Mouse (Mus musculus) intestine, embryonic 14.5 days (tissue): ENCODE measurements at regions not wholly inside any gene's neighbourhood (a gene's known extent, or its start where the extent isn't known, plus 50 kb on each side); places are given as distances from the start of the nearest gene placed in this dataset.

Experiments
- ATAC-seq: fragments of 200-750 bp; cut with Nextera tagmentation; replicated peaks from 2 replicates; pipeline ENCODE4 v1.8.0; 2017; ENCODE audit warnings: low read depth, moderate number of reproducible peaks, moderate TSS enrichment, moderate library complexity; ENCODE audit not compliant: low FRiP score, low TSS enrichment
- DNase-seq: peaks from one replicate; pipeline ENCODE4 v3.0.0-alpha.2; 2018; ENCODE audit warnings: low spot score
- H3K27ac ChIP-seq: fragments of 300-500 bp; sonication (generic); 2 replicates; pipeline ENCODE4 v1.5.1; 2014; ENCODE audit warnings: low read depth, mild to moderate bottlenecking, control low read depth
- H3K27me3 ChIP-seq: fragments of 300-500 bp; sonication (generic); replicated peaks from 2 replicates; pipeline ENCODE4 v1.6.1; 2014; ENCODE audit warnings: low read length, control low read depth; ENCODE audit not compliant: control insufficient read depth, insufficient read depth
- H3K36me3 ChIP-seq: fragments of 300-500 bp; sonication (generic); 2 replicates; pipeline ENCODE4 v1.6.1; 2014; ENCODE audit warnings: low read length, control low read depth; ENCODE audit not compliant: control insufficient read depth, insufficient read depth
- H3K4me1 ChIP-seq: fragments of 300-500 bp; sonication (generic); replicated peaks from 2 replicates; pipeline ENCODE4 v1.6.1; 2014; ENCODE audit warnings: low read length, control low read depth, mixed read lengths; ENCODE audit not compliant: control insufficient read depth, insufficient read depth
- H3K4me2 ChIP-seq: fragments of 300-500 bp; sonication (generic); 2 replicates; pipeline ENCODE4 v1.6.1; 2014; ENCODE audit warnings: low read length
- H3K4me3 ChIP-seq: fragments of 300-500 bp; sonication (generic); 2 replicates; pipeline ENCODE4 v1.5.1; 2014; ENCODE audit warnings: low read depth, low read length, control low read depth, mixed read lengths
- H3K9ac ChIP-seq: fragments of 300-500 bp; sonication (generic); 2 replicates; pipeline ENCODE4 v1.6.1; 2014; ENCODE audit warnings: mild to moderate bottlenecking, low read length
- H3K9me3 ChIP-seq: fragments of 300-500 bp; sonication (generic); 2 replicates; pipeline ENCODE4 v1.6.1; 2016; ENCODE audit warnings: low read length, control low read depth; ENCODE audit not compliant: control insufficient read depth
- WGBS: fragments of 180-500 bp; shearing (Covaris S2); extraction: QIAGEN DNeasy Blood & Tissue Kit; methylation state at CpG from one replicate; pipeline ENCODE4 v1.1.7; 2014; 5-methylcytosine and 5-hydroxymethylcytosine counted together

DNA sequence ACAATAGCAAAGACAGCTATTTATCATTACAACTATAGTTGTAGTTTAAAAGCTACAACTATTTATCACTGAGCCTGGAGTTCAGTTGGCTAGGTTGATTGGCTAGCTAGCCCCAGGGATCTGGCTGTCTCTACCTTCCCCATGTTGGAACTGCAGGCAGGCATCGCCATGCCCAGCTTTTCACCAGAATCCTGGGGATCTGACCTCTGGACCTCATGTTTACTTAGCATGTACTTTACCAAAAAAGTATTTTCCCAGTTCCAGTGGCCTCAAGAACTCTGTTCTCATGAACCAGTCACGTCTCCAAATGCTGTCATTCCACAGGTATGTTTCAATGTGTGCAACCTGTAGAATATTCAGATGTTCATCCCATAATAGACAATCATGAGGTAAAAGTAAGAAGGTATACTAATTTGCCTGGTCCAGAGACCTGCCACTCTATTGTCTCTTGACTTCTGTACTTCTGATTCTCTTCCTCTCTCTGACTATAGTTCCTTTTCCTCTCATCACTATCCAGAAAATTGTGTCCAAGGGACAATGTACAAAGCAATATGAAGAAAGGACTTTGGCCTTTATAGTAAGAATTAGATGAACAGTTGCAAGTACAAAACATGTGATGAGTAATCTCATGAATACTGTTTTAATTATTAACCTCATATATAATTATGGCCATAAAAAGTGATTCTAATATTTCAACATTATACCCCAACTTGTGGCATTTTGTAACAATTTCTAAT is 421.8 kb downstream of the Fam84a start:
- H3K9ac ChIP-seq: no peak overlapping the region
- no peak overlapping the region for H3K4me3 ChIP-seq
- H3K4me1 ChIP-seq: no peaks in the 10 kb centered on the region
- no peaks in the 10 kb centered on the region for H3K27me3 ChIP-seq
- no peaks in the 10 kb centered on the region for H3K36me3 ChIP-seq
- DNase-seq (no peak), ATAC-seq (no peak)
- no peak overlapping the region for H3K27ac ChIP-seq
- WGBS: 73% methylated on average over 2 of the region's 2 CpGs
- H3K9me3 ChIP-seq: no peaks in the 10 kb centered on the region
- no peak overlapping the region for H3K4me2 ChIP-seq

DNA sequence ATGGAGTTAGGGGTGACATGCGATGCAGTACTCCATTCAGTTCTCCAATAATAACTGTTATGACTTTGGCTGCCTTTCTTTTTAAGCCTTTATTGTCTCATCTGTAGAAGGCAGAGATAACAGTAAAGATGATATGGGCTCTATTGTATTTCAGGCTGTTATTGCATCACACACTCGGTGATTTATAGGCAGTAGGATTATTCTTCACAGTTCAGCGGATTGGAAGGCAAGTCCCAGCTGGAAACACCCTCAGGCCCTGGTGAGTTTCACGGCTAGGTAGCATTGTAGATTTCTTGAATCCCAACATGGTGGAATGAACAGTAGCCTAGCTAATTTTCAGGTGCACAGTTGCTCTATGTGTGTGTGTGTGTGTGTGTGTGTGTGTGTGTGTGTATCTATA is 422.9 kb downstream of the Fam84a start:
- DNase-seq (no peak), ATAC-seq (no peak)
- H3K36me3 ChIP-seq: no peaks in the 10 kb centered on the region
- no peaks in the 10 kb centered on the region for H3K9me3 ChIP-seq
- no peaks in the 10 kb centered on the region for H3K4me1 ChIP-seq
- H3K27me3 ChIP-seq: no peaks in the 10 kb centered on the region
- H3K9ac ChIP-seq: no peak overlapping the region
- WGBS: 93% methylated on average over 4 of the region's 4 CpGs
- H3K27ac ChIP-seq: no peak overlapping the region
- no peak overlapping the region for H3K4me3 ChIP-seq
- H3K4me2 ChIP-seq: no peak overlapping the region

DNA sequence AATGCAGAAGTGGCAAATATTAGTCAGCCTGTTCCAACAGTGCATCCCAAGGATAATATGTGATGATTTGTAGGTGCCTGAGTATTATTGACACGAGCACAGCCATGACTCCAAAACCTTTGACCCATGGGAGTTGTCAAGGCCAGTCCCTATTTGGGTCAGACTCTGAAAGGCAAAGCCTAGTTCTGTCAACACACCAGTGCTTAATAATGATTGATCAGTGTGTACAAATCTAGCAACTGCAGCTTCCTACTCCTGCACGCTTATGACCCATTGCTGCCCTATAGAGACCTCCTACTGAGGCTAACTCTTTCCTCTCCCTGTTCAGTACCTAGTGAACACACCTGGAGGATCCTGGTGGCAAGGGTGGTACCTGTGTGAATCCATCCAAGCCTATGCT is 427.3 kb downstream of the Fam84a start:
- Histone ChIP-seq H3K4me2 (no peak overlapping the region), H3K27ac (no peak overlapping the region), H3K9ac (no peak overlapping the region), H3K27me3 (no peaks in the 10 kb centered on the region), H3K4me3 (no peak overlapping the region), H3K9me3 (no peaks in the 10 kb centered on the region), H3K36me3 (no peaks in the 10 kb centered on the region), H3K4me1 (no peaks in the 10 kb centered on the region)
- no peak for ATAC-seq
- WGBS: 67% methylated on average over 2 of the region's 2 CpGs
- no peak for DNase-seq

DNA sequence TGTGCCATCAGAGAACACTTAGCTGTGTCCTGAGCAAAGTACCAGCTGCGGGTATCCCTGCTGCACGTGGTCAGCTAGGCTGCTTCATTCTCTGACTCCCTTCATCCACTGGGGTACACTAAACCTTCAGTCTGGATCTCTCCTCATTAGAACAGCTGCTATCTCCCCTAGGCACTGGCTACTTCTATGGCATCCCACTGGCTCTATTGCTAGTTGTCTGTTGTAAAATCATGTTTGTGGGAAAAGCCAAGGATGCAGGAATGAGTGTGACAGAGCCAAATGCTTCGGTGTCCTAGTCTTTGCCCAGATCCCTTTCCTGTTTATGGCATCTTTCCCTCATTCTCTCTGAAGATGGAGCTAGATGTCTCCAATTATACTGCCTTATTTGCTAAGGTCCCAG is 440.9 kb downstream of the Nbas start:
- Histone ChIP-seq H3K36me3 (no peaks in the 10 kb centered on the region), H3K9ac (no peak overlapping the region), H3K27me3 (no peaks in the 10 kb centered on the region), H3K4me3 (no peak overlapping the region), H3K4me1 (no peaks in the 10 kb centered on the region), H3K4me2 (no peak overlapping the region), H3K9me3 (no peaks in the 10 kb centered on the region), H3K27ac (no peak overlapping the region)
- ATAC-seq: no peak
- WGBS: 76% methylated on average over 3 of the region's 3 CpGs
- no peak for DNase-seq

DNA sequence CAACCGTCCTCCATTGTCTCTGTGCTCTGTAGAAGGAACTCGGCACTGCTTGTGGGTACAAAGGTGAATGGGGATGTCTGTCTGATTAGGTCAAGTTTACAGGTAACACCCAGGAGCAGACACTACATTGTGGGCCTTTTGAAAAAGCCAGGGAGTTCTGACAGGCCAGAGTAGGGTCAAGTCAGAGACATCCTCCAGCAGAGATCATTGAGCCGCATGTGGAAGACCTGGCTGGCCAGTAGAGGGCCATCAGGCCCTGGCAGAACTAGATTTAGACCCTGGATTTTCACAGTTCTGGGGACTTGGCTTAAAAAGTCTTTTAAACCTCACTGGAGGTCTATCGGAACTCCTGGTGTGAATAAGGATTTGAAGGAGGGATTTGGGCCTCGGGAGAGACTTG is 438.8 kb downstream of the Nbas start:
- no peak for DNase-seq
- ATAC-seq: no peak
- no peak overlapping the region for H3K4me3 ChIP-seq
- no peaks in the 10 kb centered on the region for H3K9me3 ChIP-seq
- no peak overlapping the region for H3K9ac ChIP-seq
- H3K36me3 ChIP-seq: no peaks in the 10 kb centered on the region
- no peaks in the 10 kb centered on the region for H3K4me1 ChIP-seq
- WGBS: 85% methylated on average over 5 of the region's 5 CpGs
- H3K27ac ChIP-seq: no peak overlapping the region
- no peaks in the 10 kb centered on the region for H3K27me3 ChIP-seq
- no peak overlapping the region for H3K4me2 ChIP-seq

DNA sequence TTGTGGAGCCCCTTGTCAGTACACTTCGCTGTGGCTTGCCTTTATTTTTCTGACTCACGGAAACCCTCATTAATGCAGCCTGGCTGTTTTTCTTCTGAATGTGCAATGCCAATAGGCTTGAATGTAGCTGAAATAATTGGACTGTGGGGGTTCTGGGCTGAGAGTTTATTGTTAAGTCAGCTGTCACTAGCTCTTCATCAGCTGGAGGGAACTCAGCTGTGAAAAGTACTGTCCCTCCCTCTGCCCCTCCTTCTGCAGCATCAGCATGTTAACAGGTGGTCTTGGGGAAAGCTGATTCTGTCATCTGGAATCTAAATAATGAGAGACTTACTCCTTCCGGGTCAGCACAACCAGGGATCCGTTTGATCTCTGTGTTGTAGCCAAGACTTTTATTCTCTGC is 437.6 kb downstream of the Nbas start:
- Histone ChIP-seq H3K4me2 (no peak overlapping the region), H3K27ac (no peak overlapping the region), H3K9ac (no peak overlapping the region), H3K4me1 (no peaks in the 10 kb centered on the region), H3K4me3 (no peak overlapping the region), H3K36me3 (no peaks in the 10 kb centered on the region), H3K27me3 (no peaks in the 10 kb centered on the region), H3K9me3 (no peaks in the 10 kb centered on the region)
- DNase-seq (no peak), ATAC-seq (no peak)
- 44% methylated on average over 4 of the region's 4 CpGs for WGBS

DNA sequence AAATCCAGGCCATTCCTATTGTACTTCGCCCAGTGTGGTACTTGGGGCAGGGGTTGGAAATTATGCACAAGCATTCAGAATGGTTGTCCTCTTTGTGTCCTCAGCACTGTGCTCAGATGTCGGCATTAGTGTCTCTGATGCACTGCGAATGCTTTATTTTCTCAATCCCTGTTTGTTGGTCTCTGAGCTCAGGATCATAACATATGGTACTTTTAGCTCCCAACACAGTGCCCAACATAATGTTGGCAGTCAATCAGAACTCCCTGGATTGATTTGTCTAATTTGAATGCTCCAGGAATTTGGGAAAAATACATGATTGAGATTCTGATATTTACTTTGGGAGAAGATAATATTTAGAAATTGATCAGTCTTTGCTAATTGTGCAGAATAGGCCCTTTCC is 434.7 kb downstream of the Nbas start:
- H3K4me3 ChIP-seq: no peak overlapping the region
- ATAC-seq (no peak), DNase-seq (no peak)
- no peaks in the 10 kb centered on the region for H3K4me1 ChIP-seq
- WGBS: 91% methylated on average over 3 of the region's 3 CpGs
- H3K9ac ChIP-seq: no peak overlapping the region
- H3K4me2 ChIP-seq: no peak overlapping the region
- H3K9me3 ChIP-seq: no peaks in the 10 kb centered on the region
- no peak overlapping the region for H3K27ac ChIP-seq
- no peaks in the 10 kb centered on the region for H3K27me3 ChIP-seq
- no peaks in the 10 kb centered on the region for H3K36me3 ChIP-seq

DNA sequence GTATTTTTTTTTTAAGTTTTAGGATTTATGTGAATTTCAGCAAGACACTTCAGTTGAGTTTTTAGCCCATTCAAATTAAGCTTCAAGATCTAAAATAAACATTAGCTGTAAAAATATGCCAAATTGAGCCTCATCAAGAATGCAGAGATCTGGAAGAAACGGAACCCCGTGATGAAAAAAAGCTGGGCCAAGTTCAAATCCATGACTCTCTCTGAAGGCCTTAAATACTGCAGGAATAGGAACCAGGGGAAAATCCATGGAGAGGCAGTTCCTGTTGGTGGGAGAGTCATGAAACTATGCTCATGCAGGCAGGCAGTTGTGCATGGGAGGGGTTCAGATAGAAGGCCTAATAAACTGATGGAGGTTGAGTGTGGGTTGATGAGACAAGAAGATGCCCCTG is 430.9 kb downstream of the Nbas start:
- ATAC-seq: no peak
- no peaks in the 10 kb centered on the region for H3K9me3 ChIP-seq
- no peaks in the 10 kb centered on the region for H3K27me3 ChIP-seq
- H3K4me1 ChIP-seq: no peaks in the 10 kb centered on the region
- 81% methylated on average over 2 of the region's 2 CpGs for WGBS
- DNase-seq: no peak
- H3K4me3 ChIP-seq: no peak overlapping the region
- no peak overlapping the region for H3K27ac ChIP-seq
- no peaks in the 10 kb centered on the region for H3K36me3 ChIP-seq
- no peak overlapping the region for H3K9ac ChIP-seq
- no peak overlapping the region for H3K4me2 ChIP-seq

DNA sequence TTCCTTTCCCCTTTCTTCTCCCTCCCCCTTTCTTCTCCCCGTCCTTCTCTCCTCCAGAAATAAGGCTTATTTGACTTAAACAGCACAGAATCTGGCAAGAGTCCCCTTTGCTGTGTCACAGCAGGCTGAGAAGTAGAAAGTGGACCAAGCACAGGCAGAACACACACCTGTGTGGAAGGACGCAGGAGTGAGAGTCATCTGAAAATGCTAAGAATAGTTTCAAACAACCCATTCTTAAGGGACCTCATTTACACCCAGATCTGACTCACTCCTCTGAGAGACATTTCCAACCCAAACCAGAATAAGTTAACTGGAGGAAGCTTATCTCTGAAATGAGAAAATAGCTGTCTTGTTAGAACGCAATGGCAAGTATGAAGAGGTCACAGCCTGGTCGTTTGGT is 429.9 kb downstream of the Nbas start:
- 58% methylated on average over 4 of the region's 4 CpGs for WGBS
- Histone ChIP-seq H3K27ac (no peak overlapping the region), H3K9ac (no peak overlapping the region), H3K27me3 (no peaks in the 10 kb centered on the region), H3K4me1 (no peaks in the 10 kb centered on the region), H3K36me3 (no peaks in the 10 kb centered on the region), H3K4me3 (no peak overlapping the region), H3K9me3 (no peaks in the 10 kb centered on the region), H3K4me2 (no peak overlapping the region)
- no peak for ATAC-seq
- DNase-seq: no peak
